Mouse (Mus musculus): ENCODE results near the gene Sf3b6. TPM values are rescaled to one million over a fixed set of nuclear protein-coding genes. Genes with fewer than 3 reads are reported as not detected.

Gene Sf3b6
- polyA plus RNA-seq, 1 experiment from 2014 or later = 374 TPM

DNA sequence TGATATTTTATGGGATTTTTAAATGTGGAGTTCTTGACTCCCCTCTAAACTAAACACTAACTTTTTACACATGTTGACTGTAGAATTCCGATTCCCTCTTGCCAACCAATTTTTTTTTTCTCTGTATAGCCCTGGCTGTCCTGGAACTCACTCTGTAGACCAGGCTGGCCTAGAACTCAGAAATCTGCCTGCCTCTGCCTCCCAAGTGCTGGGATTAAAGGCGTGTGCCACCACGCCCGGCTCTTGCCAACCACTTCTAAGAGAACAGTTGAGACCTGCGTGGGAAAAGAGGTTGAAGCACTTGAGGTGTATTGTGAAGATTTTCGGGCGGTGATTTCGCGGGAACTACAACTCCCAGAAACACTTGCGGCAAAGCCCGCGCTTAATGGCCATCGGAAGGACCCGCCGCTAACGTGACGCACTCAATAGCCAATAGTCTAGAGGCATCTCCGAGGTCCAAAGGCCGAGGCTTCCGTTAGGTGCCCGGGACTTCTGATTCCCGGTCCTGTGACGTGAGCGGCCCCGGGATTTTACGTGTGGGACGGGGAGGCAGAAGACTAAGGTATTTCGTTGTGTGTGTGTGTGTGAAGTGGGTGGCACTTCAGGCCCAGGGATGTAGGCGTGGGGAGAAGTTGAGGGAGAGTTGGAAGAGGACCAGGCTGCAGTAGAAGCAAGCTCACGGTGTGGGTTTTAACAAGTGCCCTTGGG, 25.7 kb downstream of the Sf3b6 start, which contains the start of gene Wdcp:
TSS of gene Wdcp (plus strand) at position 414 of the 708 bp plus-strand sequence.
- peak; percentile 92 for ATAC-seq (ENCODE audit: low FRiP score)
- Histone ChIP-seq H3K4me2 (peak within 1 kb of the TSS; percentile 75), H3K36me3 (replicated peaks) (no peaks in the 10 kb centered on the region), H3K9ac (peak within 1 kb of the TSS; percentile 57), H3K27ac (0 out of 2 replicates have a peak within 1 kb of the TSS, but pooled peaks have one; percentile 53), H3K4me3 (replicated peaks) (peak within 1 kb of the TSS; percentile 68), H3K27me3 (peaks cover 32% of the 10 kb centered on the region), H3K4me1 (peaks cover 26% of the 10 kb centered on the region), H3K9me3 (no peaks in the 10 kb centered on the region)
- WGBS = under 1% methylated on average over 30 of the region's 30 CpGs

- H3K9me3 ChIP-seq = no peaks in the 10 kb centered on the region
- peak; percentile 57; the same call in 1 of the 2 replicates for ATAC-seq (ENCODE audit: low FRiP score)
- H3K4me2 ChIP-seq = peak overlapping the region; percentile 75
- peaks cover 26% of the 10 kb centered on the region for H3K4me1 ChIP-seq
- peaks cover under 1% of the 10 kb centered on the region; the same call in 1 of the 2 replicates for H3K36me3 ChIP-seq (replicated peaks)
- peak overlapping the region; percentile 57 for H3K9ac ChIP-seq
- H3K27me3 ChIP-seq = peaks cover 32% of the 10 kb centered on the region
- WGBS = 1% methylated on average over 12 of the region's 12 CpGs
- H3K27ac ChIP-seq = no peak overlapping the region
- peak overlapping the region; percentile 68 for H3K4me3 ChIP-seq (replicated peaks)
These were observed 26.4 kb downstream of the Sf3b6 start for GRCm38 (mm10) chr12:4843741-4844140.

DNA sequence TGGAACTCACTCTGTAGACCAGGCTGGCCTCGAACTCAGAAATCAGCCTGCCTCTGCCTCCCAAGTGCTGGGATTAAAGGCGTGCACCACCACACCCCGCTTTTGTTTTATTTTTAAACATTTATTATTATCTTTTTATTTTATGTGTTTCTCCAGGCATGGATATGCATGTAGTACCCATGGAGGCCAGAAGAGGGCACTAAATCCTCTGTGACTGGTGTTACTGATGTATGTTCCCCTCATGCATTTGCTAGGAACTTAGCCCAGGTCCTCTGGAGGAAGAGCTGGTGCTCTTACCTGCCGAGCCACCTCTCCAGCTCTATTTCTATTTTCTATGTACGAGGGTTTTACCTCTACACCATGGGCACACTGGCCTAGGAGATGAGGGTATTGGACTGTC, 38.8 kb downstream of the Sf3b6 start:
- WGBS = 97% methylated on average over 5 of the region's 5 CpGs
- no peaks in the 10 kb centered on the region for H3K27me3 ChIP-seq
- no peak overlapping the region for H3K27ac ChIP-seq
- H3K36me3 ChIP-seq (replicated peaks) = peaks cover 35% of the 10 kb centered on the region
- no peaks in the 10 kb centered on the region for H3K4me1 ChIP-seq
- no peak overlapping the region for H3K4me2 ChIP-seq
- H3K4me3 ChIP-seq (replicated peaks) = no peak overlapping the region
- no peaks in the 10 kb centered on the region for H3K9me3 ChIP-seq
- ATAC-seq (ENCODE audit: low FRiP score) = no peak
- no peak overlapping the region for H3K9ac ChIP-seq

DNA sequence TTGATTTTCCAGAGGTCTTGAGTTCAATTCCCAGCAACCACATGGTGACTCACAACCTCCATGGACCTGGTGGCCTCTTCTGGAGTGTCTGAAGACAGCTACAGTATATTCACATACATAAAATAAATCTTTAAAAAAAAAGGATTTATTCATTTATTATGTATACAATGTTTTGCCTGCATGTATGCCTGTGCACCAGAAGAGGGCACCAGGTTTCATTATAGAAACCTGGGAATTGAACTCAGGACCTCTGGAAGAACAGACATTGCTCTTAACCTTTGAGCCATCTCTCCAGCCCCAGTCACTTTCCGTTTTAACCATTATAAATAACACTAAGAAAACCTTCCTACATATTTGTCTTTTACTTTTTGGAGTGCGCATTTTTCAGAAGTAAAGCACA, 39.5 kb downstream of the Sf3b6 start:
- Histone ChIP-seq H3K36me3 (replicated peaks) (peaks cover 30% of the 10 kb centered on the region), H3K4me2 (no peak overlapping the region), H3K27ac (no peak overlapping the region), H3K4me3 (replicated peaks) (no peak overlapping the region), H3K27me3 (no peaks in the 10 kb centered on the region), H3K9ac (no peak overlapping the region), H3K4me1 (no peaks in the 10 kb centered on the region), H3K9me3 (no peaks in the 10 kb centered on the region)
- ATAC-seq (ENCODE audit: low FRiP score) = no peak
- 93% methylated on average over 2 of the region's 2 CpGs for WGBS

DNA sequence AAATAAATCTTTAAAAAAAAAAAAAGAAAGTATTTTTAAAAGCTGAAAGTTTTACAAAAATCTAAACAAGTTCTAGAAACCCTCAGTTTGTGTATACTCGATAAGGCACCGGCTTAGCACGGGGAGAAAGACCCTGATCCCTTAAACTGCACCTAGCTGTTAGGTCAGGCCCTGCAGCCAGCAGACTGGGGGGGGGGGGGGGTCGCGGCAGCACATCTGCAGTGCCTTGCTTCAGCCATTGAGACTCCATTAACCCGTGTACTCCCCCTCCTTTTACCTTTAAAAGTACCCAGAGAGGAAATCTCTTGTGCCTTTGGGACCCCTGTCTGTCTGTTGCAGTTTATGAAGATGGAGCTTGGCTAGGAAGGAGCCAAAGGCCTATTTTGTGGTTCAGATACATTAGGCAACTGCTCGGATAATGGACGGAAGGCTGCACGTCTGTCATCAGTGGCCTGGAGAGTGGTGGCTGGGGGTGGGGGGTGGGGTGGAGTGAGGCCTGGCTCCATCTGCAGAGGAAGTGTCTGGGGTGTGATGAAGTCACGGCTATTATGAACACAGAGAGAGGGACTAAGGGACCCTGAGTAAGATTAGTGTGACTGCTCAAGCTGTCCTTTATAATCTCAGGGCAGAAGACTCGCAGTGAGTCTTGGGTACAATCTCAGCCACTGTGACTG, 42.0 kb downstream of the Sf3b6 start:
- ATAC-seq (ENCODE audit: low FRiP score) = no peak
- 67% methylated on average over 11 of the region's 11 CpGs for WGBS
- peaks cover 19% of the 10 kb centered on the region for H3K36me3 ChIP-seq (replicated peaks)

DNA sequence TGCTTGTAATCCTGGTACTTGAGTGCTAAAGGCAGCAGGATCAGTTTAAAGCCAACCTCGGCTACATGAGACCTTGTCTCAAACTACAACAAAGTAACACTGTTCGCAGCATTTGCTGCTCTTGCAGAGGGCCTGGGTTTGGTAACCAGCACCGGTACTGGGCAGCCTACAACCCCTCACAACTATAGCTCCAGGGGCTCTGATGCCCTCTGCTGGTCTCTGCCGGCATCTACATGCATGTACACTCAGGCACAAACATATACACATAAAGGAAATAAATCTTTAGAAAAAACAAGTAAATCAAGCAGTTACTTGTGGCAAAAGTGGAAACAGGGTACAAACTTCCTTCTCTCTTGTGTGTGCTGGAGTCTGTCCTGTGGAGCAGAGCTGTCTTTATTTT, 45.3 kb downstream of the Sf3b6 start:
- Histone ChIP-seq H3K4me3 (replicated peaks) (no peak overlapping the region), H3K9me3 (no peaks in the 10 kb centered on the region), H3K27ac (no peak overlapping the region), H3K4me1 (peaks cover 3% of the 10 kb centered on the region; the same call in 1 of the 2 replicates), H3K36me3 (replicated peaks) (0 out of 2 replicates have a peak, but pooled peaks cover 4% of the 10 kb centered on the region), H3K4me2 (no peak overlapping the region), H3K27me3 (no peaks in the 10 kb centered on the region), H3K9ac (no peak overlapping the region)
- 94% methylated on average over 4 of the region's 4 CpGs for WGBS
- ATAC-seq (ENCODE audit: low FRiP score) = no peak

More for the DNA sequence above, 42.0 kb downstream of the Sf3b6 start:
- no peaks in the 10 kb centered on the region for H3K9me3 ChIP-seq
- no peak overlapping the region for H3K27ac ChIP-seq
- no peaks in the 10 kb centered on the region for H3K27me3 ChIP-seq
- peaks cover 2% of the 10 kb centered on the region; the same call in 1 of the 2 replicates for H3K4me1 ChIP-seq
- H3K4me3 ChIP-seq (replicated peaks) = no peak overlapping the region
- H3K4me2 ChIP-seq = no peak overlapping the region
- H3K9ac ChIP-seq = no peak overlapping the region

DNA sequence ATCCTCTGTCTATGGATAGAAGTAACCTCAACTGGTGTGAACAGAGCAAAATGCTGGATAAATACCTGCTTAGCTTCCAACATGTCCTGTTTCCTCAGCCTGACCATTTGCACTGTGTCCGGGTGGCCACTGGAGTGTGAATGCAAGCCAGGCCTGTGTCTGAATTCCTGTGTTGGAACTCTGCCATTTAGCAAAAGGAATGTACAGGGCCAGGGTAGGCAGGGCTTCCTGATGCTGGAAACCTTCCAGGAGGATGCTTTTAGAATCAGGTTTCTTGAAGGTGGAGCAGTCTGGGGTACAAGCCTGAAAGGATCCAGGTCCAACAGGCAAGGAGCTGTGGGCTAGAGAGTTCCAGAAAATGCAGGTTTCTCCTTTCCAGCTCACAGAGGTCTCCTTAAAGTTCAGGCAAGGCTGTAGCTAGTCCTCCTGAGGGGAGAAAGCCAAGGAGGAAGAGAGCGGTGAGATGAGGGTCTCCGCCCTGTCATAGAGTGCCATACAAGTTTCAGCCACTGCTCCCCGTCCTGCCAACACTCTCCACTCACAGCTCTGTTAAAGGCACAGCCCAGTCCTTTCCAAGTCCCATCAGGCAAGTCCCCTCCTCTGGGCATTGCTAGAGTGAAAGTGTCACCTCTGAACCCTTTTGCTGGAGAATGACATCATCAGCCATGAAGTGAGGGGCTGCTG, 46.5 kb downstream of the Sf3b6 start:
- 78% methylated on average over 4 of the region's 4 CpGs for WGBS

DNA sequence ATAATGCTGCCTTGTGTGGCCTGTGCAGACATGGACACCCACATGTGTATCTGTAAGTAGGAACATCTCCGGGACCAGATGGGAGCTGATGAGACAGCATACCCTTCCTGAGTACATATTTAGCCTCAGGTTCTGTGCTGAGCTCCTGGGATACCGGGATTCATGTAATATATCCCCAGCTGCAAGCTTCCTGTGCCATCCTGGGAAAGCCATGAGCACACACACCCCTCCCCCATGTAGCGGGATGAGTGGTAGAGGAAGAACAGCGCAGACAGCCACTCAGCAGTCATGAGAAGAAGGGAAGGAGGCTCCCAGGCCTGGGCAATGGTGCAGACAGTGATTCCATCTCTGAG, 47.0 kb downstream of the Sf3b6 start:
- no peak overlapping the region for H3K27ac ChIP-seq
- 77% methylated on average over 4 of the region's 4 CpGs for WGBS
- ATAC-seq (ENCODE audit: low FRiP score) = no peak

More for the DNA sequence above, 46.5 kb downstream of the Sf3b6 start:
- H3K4me3 ChIP-seq (replicated peaks) = no peak overlapping the region
- H3K4me2 ChIP-seq = no peak overlapping the region
- H3K4me1 ChIP-seq = peaks cover 3% of the 10 kb centered on the region; the same call in 1 of the 2 replicates
- H3K36me3 ChIP-seq (replicated peaks) = no peaks in the 10 kb centered on the region
- ATAC-seq (ENCODE audit: low FRiP score) = no peak; the same call in 1 of the 2 replicates
- H3K9ac ChIP-seq = no peak overlapping the region
- H3K27me3 ChIP-seq = no peaks in the 10 kb centered on the region
- no peaks in the 10 kb centered on the region for H3K9me3 ChIP-seq
- H3K27ac ChIP-seq = no peak overlapping the region

GRCm38 (mm10) chr12:4868924-4869323, 51.6 kb downstream of the Sf3b6 start:
- Histone ChIP-seq H3K36me3 (replicated peaks) (no peaks in the 10 kb centered on the region), H3K27ac (no peak overlapping the region), H3K4me3 (replicated peaks) (no peak overlapping the region), H3K4me2 (no peak overlapping the region), H3K27me3 (peaks cover 14% of the 10 kb centered on the region), H3K9ac (no peak overlapping the region), H3K9me3 (no peaks in the 10 kb centered on the region), H3K4me1 (peaks cover 6% of the 10 kb centered on the region)
- 82% methylated on average over 8 of the region's 8 CpGs for WGBS
- no peak for ATAC-seq (ENCODE audit: low FRiP score)

More for the DNA sequence above, 47.0 kb downstream of the Sf3b6 start:
- no peaks in the 10 kb centered on the region for H3K27me3 ChIP-seq
- no peak overlapping the region for H3K9ac ChIP-seq
- no peak overlapping the region for H3K4me2 ChIP-seq
- peaks cover 3% of the 10 kb centered on the region; the same call in 1 of the 2 replicates for H3K4me1 ChIP-seq
- no peak overlapping the region for H3K4me3 ChIP-seq (replicated peaks)
- H3K9me3 ChIP-seq = no peaks in the 10 kb centered on the region
- no peaks in the 10 kb centered on the region for H3K36me3 ChIP-seq (replicated peaks)

- no peaks in the 10 kb centered on the region for H3K9me3 ChIP-seq
- no peak for ATAC-seq (ENCODE audit: low FRiP score)
- H3K36me3 ChIP-seq (replicated peaks) = no peaks in the 10 kb centered on the region
- no peak overlapping the region for H3K9ac ChIP-seq
- 95% methylated on average over 5 of the region's 5 CpGs for WGBS
- H3K27me3 ChIP-seq = peaks cover 14% of the 10 kb centered on the region
- no peak overlapping the region for H3K4me3 ChIP-seq (replicated peaks)
- H3K4me1 ChIP-seq = peaks cover 10% of the 10 kb centered on the region
- no peak overlapping the region for H3K27ac ChIP-seq
- H3K4me2 ChIP-seq = no peak overlapping the region
These were observed 53.9 kb downstream of the Sf3b6 start for GRCm38 (mm10) chr12:4871260-4871659.

- ATAC-seq (ENCODE audit: low FRiP score) = no peak
- Histone ChIP-seq H3K4me3 (replicated peaks) (no peak overlapping the region), H3K27me3 (peaks cover 14% of the 10 kb centered on the region), H3K4me1 (peaks cover 10% of the 10 kb centered on the region), H3K36me3 (replicated peaks) (no peaks in the 10 kb centered on the region), H3K9me3 (no peaks in the 10 kb centered on the region), H3K4me2 (no peak overlapping the region), H3K27ac (no peak overlapping the region), H3K9ac (no peak overlapping the region)
- WGBS = 54% methylated on average over 4 of the region's 4 CpGs
These were observed 54.9 kb downstream of the Sf3b6 start for GRCm38 (mm10) chr12:4872273-4872672.

- H3K9ac ChIP-seq = no peak overlapping the region
- 79% methylated on average over 5 of the region's 5 CpGs for WGBS
These were observed 55.7 kb downstream of the Sf3b6 start for GRCm38 (mm10) chr12:4872983-4873477.

More at GRCm38 (mm10) chr12:4872983-4873477, 55.7 kb downstream of the Sf3b6 start:
- H3K4me1 ChIP-seq = peaks cover 10% of the 10 kb centered on the region
- H3K4me2 ChIP-seq = no peak overlapping the region
- H3K4me3 ChIP-seq (replicated peaks) = no peak overlapping the region
- H3K9me3 ChIP-seq = no peaks in the 10 kb centered on the region
- no peak overlapping the region for H3K27ac ChIP-seq
- ATAC-seq (ENCODE audit: low FRiP score) = no peak
- H3K36me3 ChIP-seq (replicated peaks) = no peaks in the 10 kb centered on the region
- peaks cover 14% of the 10 kb centered on the region for H3K27me3 ChIP-seq
